Mouse (Mus musculus) adrenal gland, postnatal 36 days (tissue): ENCODE data around the gene Cdc42se2. TPM values are rescaled to one million over a fixed set of nuclear protein-coding genes. Genes with fewer than 3 reads are reported as not detected.

Experiments used
- DNase-seq, 2 experiments: peaks; one replicate each; pipeline ENCODE4 v3.0.0; 2021; ENCODE audit warnings: mixed read lengths in 1 of 2
- total RNA-seq, 2 experiments: library from RNA; stranded (reverse); gene quantifications; 2 replicates each; pipeline ENCODE4 v1.2.3; 2021

Cdc42se2 gene
- total RNA-seq, 2 experiments from 2014 or later: 20.5 to 24.5 TPM

- no peak for DNase-seq
Observed at GRCm38 (mm10) chr11:54710512-54711293, 76.8 kb downstream of the Cdc42se2 start.

DNA sequence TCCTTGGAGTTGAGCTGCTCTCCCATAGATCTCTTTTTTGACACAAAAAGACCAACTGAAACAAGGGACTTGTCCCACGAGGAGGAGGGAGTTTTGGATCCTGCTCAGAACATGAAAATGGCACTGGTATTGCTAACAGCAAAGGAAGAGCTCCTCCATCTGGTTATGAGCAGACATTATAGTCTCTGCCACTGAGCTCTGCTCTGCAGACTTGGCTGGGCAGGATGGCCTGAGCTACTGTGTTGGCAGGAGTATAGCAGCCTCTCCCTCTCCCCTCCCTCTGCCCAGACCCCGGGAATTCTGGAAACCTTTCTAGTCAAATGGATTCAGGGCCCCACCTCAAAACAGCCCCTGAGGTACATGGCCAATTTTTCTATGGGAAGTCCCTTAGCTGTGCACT is 77.8 kb downstream of the Cdc42se2 start:
- DNase-seq: no peak

DNA sequence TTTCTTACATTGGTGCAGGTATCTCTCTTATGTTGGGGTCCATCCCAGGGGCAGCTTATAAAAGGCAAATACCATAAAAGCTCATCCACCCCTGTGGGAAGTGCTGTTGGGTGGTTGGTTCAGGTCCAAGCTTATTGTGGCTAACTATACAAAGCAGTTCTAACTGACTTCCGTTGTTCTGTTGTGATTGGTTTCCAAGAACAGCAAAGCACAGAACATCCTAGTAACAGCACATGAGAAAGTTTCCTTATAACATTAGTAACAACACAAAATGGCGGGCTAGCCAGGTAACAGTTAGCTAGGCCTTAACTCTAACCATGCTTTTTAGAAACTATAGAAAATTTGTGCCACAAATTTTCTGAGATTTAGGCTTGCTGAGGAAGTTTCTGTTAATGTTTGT is 79.3 kb downstream of the Cdc42se2 start:
- DNase-seq: no peak

- DNase-seq: peak; percentile 74 to 80
Observed at GRCm38 (mm10) chr11:54703306-54703705, 84.2 kb downstream of the Cdc42se2 start.

DNA sequence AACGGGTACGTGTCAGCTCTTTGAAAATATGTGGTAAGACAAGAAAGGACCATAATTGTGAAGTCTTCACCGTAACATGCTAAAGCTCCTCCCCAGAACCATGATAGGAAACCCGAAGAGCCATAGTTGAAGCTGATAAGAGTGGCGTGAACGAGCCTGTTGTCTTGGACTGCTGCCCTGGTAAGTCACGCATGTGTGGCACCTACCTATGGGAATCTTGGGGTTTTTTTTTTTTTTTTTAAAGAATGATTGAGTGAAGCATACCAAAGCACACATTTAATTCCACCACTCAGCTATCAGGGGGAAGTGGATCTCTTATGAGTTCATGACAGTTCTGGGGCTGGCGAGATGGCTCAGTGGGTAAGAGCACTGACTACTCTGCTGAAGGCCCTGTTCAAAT is 85.6 kb downstream of the Cdc42se2 start:
- no peak for DNase-seq

- DNase-seq: no peak
Observed at GRCm38 (mm10) chr11:54699972-54700371, 87.5 kb downstream of the Cdc42se2 start.

DNA sequence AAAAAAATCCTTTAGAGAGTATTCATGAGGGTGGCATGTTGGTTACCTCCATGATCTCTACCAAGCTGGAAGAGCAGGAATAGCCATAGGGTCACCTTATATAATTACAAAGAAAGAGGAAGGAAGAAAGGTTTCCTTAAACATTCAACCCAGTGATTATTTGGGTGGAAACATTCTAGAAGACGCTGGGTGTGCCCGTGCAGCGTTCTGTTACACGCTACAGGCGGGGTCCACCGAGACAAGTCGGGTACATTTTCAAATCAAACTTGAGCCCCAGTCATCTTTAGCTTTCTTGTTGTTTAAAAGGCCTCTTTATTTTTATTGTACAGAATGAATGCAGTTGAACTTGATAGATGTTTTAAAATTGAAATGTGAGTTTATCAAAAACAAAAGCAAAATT is 88.8 kb downstream of the Cdc42se2 start:
- DNase-seq: no peak

- no peak for DNase-seq
Observed at GRCm38 (mm10) chr11:54697611-54698010, 89.9 kb downstream of the Cdc42se2 start.

DNA sequence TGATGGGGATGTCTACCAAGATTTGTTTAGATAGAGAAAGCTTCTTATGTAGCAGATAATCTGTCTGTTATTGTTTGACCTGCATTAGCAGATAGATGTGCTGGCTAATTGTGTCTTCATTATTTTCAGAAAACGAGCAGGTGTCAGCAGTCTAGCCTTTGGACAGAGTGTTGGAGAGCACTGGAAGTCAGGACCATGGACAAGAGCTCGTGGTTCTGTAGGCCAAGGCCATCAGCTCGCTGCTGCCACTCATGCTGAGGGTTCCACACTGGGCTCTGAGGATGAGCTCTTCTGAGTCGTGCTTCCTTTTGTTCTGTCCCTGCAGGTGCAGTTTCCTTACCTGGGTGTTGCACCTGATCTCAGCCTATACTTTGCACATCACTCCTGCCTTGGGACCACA is 91.5 kb downstream of the Cdc42se2 start:
- peak; percentile 72 to 74 for DNase-seq

GRCm38 (mm10) chr11:54694291-54694690 is 93.2 kb downstream of the Cdc42se2 start:
- DNase-seq: no peak

GRCm38 (mm10) chr11:54693696-54694095 is 93.8 kb downstream of the Cdc42se2 start:
- DNase-seq: no peak

- peak in 1 of 2 experiments; percentile 19 for DNase-seq
Observed at GRCm38 (mm10) chr11:54691179-54691578, 96.3 kb downstream of the Cdc42se2 start.

- no peak for DNase-seq
Observed at GRCm38 (mm10) chr11:54690171-54690570, 97.3 kb downstream of the Cdc42se2 start.

- DNase-seq: no peak
Observed at GRCm38 (mm10) chr11:54684831-54685230, 102.6 kb downstream of the Cdc42se2 start.

GRCm38 (mm10) chr11:54679141-54679540 is 108.3 kb downstream of the Cdc42se2 start:
- DNase-seq: no peak

DNA sequence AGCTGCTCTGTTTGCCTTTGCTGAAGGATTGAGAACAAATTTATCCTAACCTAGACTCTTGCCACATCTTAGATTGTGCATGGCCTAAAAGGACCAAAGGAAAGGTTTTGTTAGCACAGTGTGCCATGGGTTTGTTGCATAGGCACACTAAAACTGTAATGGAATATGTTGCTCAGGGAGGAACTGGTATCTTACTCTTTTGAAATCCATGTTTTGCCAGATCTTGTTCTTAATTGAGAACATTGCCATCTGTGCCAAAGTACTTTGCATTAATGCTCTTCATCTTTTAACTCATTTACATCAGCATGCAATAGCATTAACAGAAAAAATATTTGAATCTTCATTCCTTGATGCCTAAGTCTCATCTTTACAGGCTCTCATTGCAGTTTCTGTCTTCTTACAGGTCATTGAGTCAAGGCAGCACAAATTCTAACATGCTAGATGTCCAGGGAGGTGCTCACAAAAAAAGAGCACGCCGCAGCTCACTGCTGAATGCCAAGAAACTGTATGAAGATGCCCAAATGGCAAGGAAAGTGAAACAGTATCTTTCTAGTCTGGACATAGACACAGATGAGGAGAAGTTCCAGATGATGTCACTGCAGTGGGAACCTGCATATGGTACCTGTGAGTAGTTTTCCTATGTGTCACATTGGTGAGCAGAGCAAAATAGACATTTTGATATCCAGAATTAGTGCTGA is 111.5 kb downstream of the Cdc42se2 start:
- DNase-seq: no peak

GRCm38 (mm10) chr11:54673575-54674298 is 113.7 kb downstream of the Cdc42se2 start:
- no peak for DNase-seq

Other genes starting within 250 kb of the Cdc42se2 start
- gene Lyrm7, start 73.2 kb upstream of the Cdc42se2 start, total RNA-seq: 10 to 100 TPM; 10.8 to 11.6 TPM
- gene Hint1, start 78.7 kb upstream of the Cdc42se2 start, total RNA-seq: 100 to 1,000 TPM; 331 to 395 TPM
- 100 to 1,000 TPM; 262 to 383 TPM for gene Gpx3, start 114.8 kb upstream of the Cdc42se2 start, total RNA-seq
- 10 to 100 TPM; 66.4 to 76.0 TPM for gene Tnip1, start 175.2 kb upstream of the Cdc42se2 start, total RNA-seq
- 100 to 1,000 TPM; 114 to 115 TPM for gene Anxa6, start 245.8 kb upstream of the Cdc42se2 start, total RNA-seq